Mouse (Mus musculus) adrenal gland, postnatal 14 days (tissue): ENCODE measurements around the gene Bet1l. TPM values are rescaled to one million over a fixed set of nuclear protein-coding genes. Genes with fewer than 3 reads are reported as not detected.

Source experiments
- DNase-seq: peaks from one replicate; pipeline ENCODE4 v3.0.0; 2021; ENCODE audit warnings: mixed read lengths
- total RNA-seq: library from RNA; stranded (reverse); gene quantifications from 2 replicates; pipeline ENCODE4 v1.2.3, GENCODE M21; 2021

The Bet1l gene
- total RNA-seq, 1 experiment from 2014 or later = 27.4 TPM

DNA sequence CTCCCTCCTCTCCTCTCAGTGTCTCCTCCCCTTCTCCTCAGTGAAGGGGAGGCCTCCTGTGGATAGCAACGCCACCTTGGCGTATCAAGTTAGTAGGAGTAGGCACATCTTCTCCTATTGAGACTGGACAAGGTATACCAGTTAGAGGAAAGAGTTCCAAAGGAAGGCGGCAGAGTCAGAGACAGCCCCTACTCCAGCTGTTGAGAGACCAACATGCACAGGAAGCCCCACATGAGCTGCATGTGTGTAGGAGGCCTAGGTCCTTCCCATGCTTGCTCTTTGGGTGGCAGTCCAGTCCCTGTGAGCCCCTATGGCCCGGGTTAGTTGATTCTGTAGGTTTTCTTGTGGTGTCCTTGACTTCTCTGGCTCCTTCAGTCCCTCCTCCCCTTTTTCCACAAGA is 24.0 kb downstream of the Bet1l start:
- DNase-seq = no peak

DNA sequence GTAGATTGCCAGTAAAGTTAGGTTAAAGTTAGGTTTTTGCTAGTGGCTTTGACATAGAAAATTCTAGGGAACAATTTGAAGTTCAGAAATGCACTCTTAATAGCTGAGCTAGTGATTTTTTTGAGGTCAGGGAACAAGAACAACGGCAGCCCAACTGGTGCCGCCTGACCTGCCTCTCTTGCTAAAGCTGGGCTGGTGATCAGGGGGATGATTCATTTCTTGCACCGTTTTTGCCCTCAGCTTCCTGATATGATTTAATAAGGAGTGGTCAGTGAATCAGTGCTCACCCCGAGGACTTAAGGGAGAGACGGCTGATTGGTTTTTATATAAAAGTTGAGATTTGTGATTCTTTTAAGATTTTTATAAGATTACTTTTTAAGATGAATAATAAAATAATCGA is 25.9 kb downstream of the Bet1l start:
- DNase-seq = no peak

DNA sequence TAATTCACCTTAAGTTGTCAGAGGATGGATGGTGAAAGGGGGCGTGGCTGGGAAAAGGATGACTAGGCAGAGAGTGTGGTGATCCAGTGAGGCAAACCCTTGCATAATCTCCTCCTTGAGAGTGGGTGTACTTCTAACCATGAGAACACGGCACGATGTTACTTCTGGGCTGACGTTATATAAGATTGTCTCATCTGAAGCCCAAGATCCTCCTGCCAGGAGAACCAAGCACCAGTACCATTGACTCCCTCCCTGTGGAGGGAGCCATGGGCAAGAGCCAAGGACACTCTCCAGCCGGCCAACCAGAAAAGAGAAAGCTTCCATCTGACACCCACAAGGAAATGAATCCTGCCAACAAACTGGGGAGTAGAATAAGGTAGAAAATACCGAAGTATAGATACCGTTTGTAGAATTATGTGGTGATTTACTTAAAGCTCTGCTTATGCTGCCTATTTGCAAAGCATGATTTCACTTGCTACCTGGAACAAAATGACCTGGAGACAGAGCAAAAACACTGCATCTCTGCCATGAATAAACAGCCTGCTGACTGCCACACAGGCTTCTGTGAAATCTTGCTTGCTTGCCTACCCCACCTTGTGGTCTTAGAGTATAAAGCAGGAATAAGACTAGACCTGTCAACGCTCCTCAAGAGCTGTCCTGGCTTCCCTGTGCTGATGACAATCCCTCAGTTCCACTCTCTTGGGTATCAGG is 29.1 kb downstream of the Bet1l start:
- DNase-seq = peak; percentile 52

DNA sequence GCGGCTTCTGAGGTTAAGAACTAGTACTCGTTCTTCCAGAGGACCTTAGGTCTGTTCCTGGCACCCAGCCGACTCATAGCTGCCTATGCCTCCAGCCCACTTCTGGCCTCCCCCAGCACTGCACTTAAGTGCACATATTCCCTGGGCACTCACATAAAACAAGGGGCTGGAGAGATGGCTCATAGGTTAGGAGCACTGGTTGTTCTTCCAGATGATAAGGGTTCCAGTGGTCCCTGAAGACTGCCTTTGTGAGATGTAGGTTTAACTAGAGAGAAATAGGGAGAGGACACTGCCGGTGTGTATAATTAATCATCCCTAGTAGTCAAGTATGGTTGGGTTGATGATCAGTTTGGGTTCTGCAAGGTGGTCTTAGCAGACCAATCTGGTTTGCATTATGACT is 34.6 kb downstream of the Bet1l start:
- no peak for DNase-seq

DNA sequence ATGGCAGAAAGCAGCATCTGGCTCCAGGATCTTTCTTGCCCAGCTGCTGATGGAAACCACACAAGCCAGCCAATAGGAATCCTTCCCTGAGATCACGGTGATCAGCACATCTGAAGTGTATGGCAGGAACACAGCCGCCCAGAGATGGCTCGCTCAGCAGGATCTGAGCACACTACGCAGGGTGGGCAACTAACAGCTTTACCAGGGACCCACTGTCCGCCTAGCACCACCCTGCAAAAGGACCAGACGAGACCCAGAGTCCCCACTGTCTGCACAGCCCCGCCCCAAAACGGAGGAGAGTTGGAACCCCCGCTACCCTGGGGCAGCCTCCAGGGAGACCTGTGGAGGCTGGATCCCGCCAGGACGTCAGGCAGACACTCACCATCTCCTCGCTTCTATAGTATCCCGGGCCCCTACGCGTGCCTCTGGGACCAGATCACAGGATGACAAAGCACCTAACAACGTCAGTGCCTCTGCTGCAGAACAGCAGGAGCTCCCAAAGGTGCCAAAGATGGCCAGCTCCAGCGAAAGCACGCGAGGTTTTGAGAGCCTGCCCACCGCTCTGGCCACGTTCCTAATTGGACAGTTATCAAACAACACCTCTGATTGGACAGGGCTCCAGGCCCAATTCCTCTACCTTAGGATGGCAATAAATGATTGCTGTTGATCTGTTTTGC is 35.6 kb downstream of the Bet1l start, which contains the start of gene Zfp941:
Zfp941 (minus strand) TSS at position 526 of the 677 bp plus-strand sequence.
- DNase-seq = peak; percentile 74

DNA sequence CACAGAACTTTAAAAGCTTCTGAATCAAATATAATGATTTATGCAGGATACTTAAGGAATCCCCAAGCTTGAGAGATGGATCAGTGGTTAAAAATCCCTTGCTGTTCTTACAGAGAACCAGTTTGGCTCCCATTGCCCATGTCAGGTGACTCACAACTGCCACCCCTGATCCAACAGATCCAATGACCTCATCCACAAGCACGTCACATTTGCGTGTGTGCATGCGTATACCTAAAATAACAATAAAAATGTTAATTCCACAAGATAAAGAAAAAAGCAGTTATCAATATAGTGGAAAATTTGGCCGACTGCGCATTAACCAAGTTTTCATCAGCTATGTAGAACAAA is 36.1 kb downstream of the Bet1l start:
- DNase-seq = no peak

DNA sequence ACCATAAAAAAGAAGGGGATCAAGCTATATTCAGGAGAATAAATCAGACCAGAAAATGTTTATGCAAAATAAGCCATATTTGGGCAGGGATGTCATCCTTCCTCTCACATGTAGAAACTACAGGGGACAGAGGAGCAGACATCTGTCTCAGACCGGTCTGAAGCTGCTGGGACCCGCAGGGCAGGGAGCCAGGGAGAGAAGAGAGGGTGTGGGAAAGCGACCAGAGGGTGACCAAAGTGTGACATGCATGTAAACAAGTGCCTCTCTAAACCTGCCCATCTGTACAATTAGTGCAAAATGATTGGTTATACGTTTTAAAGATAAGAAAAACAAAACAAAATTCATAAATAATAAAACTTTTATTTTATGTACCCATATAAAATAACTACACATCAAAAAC is 37.2 kb downstream of the Bet1l start:
- no peak for DNase-seq

DNA sequence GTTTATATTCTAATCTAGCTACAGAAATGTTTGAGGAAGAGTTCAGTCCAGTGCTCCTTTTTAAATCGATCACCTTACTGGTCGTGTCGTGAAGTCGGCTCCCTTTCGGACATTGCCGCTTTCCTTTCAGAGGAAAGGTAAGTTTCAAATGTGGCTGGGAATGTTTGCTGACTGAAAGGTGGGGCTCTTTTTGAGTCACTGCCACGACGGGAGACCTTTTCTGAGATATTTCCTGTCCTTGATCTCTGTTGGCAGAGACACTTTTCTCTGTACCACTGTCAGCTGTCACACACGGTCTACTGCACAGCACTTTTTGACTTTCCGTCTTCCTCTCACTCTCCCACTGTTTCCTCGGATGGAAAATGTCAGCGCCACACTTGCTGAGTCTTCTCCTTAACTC is 44.5 kb downstream of the Bet1l start:
- no peak for DNase-seq

DNA sequence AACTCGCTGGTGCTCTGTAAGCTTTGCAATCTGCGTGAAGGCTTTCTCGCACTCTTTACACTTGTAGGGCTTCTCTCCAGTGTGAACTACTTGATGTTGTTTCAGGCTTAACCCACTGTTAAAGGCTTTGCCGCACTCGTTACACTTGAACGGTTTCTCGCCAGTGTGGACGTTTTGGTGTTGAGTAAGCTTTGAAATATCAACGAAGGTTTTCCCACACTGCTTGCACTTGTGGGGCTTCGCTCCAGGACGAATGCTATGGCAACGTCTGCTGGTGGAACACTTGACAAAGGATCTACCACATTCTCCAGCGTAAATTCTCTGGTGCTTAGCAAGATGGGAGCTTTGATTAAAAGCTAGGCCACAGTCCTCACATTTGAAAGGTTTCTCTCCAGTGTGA is 45.7 kb downstream of the Bet1l start:
- no peak for DNase-seq

DNA sequence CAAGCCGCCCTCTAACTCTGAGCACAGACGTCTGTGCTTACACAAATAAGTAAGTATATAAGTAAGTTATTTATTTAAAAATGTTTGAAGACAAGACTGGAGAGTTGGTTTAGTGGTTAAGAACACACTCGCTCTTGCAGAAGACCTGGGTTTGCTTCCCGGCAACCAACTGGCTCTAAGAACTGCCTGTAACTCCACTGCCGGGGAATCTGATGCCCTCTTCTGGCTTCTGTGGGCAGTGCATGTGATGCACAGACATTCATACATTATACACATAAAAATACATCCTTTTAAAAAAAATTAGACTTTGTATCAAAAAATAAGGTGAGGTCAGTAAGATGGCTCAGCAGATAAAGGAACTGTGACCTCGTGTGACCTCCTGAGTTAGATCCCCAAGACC is 46.9 kb downstream of the Bet1l start:
- DNase-seq = no peak

DNA sequence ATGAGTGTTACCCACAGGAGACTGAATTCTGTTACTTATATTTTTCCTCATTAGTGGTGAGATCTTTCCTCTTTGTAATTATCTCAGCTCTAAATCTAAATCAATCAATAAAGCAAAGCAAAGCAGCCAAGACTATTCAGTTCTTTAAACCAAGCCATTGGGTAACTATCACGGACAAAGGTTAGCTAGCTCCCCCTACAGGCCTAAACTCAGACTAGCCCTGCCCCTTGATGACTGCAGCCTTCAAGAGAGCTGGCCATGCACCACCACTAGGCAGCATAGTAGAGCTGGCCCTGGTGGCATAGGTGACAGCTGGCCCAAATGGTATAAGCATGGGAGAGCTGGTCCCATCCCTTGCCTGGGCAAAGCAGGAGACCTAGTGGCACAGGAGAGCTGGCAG is 51.7 kb downstream of the Bet1l start:
- peak; percentile 81 for DNase-seq

Other genes starting within 250 kb of the Bet1l start
- gene Olfr61, start 228.6 kb downstream of the Bet1l start, total RNA-seq = not detected in 2 replicates
- gene Olfr53, start 211.1 kb downstream of the Bet1l start, total RNA-seq = not detected in 2 replicates
- gene Olfr539, start 197.6 kb downstream of the Bet1l start, total RNA-seq = not detected in 2 replicates
- not detected in 2 replicates for gene Olfr45, start 175.6 kb downstream of the Bet1l start, total RNA-seq
- gene Olfr541, start 160.3 kb downstream of the Bet1l start, total RNA-seq = not detected in 2 replicates
- 83.0 and 573 TPM in 2 replicates for gene Cyp2e1, start 93.8 kb downstream of the Bet1l start, total RNA-seq
- not detected in 2 replicates for gene Syce1, start 69.7 kb downstream of the Bet1l start, total RNA-seq
- 1.9 and 2.6 TPM in 2 replicates for gene Zfp941, start 35.4 kb downstream of the Bet1l start, total RNA-seq
- 1.4 and 31.0 TPM in 2 replicates for gene Urah, start 22.6 kb downstream of the Bet1l start, total RNA-seq
- not detected in 2 replicates for gene Scgb1c1, start 12.0 kb downstream of the Bet1l start, total RNA-seq
- not detected in 2 replicates for gene Odf3, start 9.8 kb downstream of the Bet1l start, total RNA-seq
- 0.89 TPM in 1 of 2 replicates, not detected in the other for gene Gm45785, start 1.2 kb downstream of the Bet1l start, total RNA-seq
- 44.8 and 61.1 TPM in 2 replicates for gene Ric8a, start 620 bp downstream of the Bet1l start, total RNA-seq
- 114 TPM in 2 replicates for gene Psmd13, start 24.4 kb upstream of the Bet1l start, total RNA-seq
- gene Sirt3, start 24.7 kb upstream of the Bet1l start, total RNA-seq = 63.5 and 64.7 TPM in 2 replicates
- gene Cox8b, start 42.9 kb upstream of the Bet1l start, total RNA-seq = 3,010 and 3,145 TPM in 2 replicates
- gene Nlrp6, start 63.3 kb upstream of the Bet1l start, total RNA-seq = 1.5 and 6.6 TPM in 2 replicates
- 26.9 and 28.9 TPM in 2 replicates for gene Pgghg, start 83.8 kb upstream of the Bet1l start, total RNA-seq
- gene Ifitm5, start 92.7 kb upstream of the Bet1l start, total RNA-seq = 0.63 and 1.4 TPM in 2 replicates
- gene Gm45717, start 98.4 kb upstream of the Bet1l start, total RNA-seq = 1.1 TPM in 1 of 2 replicates, not detected in the other
- gene Ifitm2, start 98.4 kb upstream of the Bet1l start, total RNA-seq = 458 and 515 TPM in 2 replicates
- 7.3 and 13.5 TPM in 2 replicates for gene Ifitm1, start 109.6 kb upstream of the Bet1l start, total RNA-seq
- 124 and 169 TPM in 2 replicates for gene Ifitm3, start 153.2 kb upstream of the Bet1l start, total RNA-seq
- gene Ifitm6, start 160.3 kb upstream of the Bet1l start, total RNA-seq = 0.89 and 1.4 TPM in 2 replicates
- not detected in 2 replicates for gene Gm17387, start 171.6 kb upstream of the Bet1l start, total RNA-seq
- 1.4 and 2.7 TPM in 2 replicates for gene B4galnt4, start 203.5 kb upstream of the Bet1l start, total RNA-seq
- gene Pkp3, start 220.6 kb upstream of the Bet1l start, total RNA-seq = 0.96 and 3.5 TPM in 2 replicates
- gene Sigirr, start 243.0 kb upstream of the Bet1l start, total RNA-seq = 7.5 and 10.0 TPM in 2 replicates